14 mouse cellular contexts compared by ENCODE assay signal in the genomic region with DNA sequence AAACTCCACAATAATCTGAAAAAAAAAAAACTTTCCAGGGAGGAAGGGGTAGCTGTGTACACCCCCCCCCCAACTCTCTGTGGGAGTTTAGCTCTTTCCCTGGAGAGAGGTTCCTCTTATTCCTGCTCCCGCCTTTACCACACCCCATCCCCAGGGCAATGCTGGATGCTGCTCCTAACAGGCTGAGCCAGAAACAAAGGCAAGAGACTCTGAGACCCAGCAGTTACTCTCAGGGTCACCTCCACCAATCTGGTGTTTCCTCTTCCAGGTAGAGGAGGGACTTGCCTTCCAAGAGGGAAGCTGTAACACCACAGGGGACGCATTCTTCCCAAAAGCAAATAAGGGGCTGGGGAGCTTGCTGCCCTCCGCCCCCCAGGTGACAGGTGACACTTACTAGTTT. TPM values are rescaled to one million over a fixed set of nuclear protein-coding genes. Genes with fewer than 3 reads are reported as not detected.
DNase-seq lines count a peak whose midpoint lies in the region; ATAC-seq and TF ChIP-seq lines count a peak whose summit lies in the region.
"Had no signal": no experiment of that assay in that cellular context is flagged by ENCODE, and none has a peak within 500 bp of the region (broad histone marks: within the 10 kb centered on the region; RNA-seq: fewer than 3 reads in every experiment).

No protein-coding gene starts in this region.

- no peak for DNase-seq in kidney, postnatal 36 days
- peak; percentile 92 for DNase-seq in ES-CJ7 (ENCODE audit: low read depth, low spot score)
- no peak for DNase-seq in embryonic facial prominence, embryonic 10.5 days (ENCODE audit: low spot score)
- DNase-seq in hindbrain, postnatal 0 days (ENCODE audit: low spot score): no peak
- no peak for DNase-seq in ovary, postnatal 14 days (ENCODE audit: low spot score)
- no peak for DNase-seq in thymus, postnatal 10 days (ENCODE audit: low spot score in 2 of 2)
- DNase-seq: adrenal gland, postnatal 10 days; cerebellum, adult 11 months; kidney, adult 9 months had no signal

- peaks cover 30% of the 10 kb centered on the region for H3K36me3 ChIP-seq in kidney, embryonic 16.5 days (ENCODE audit: insufficient read depth, low read length)
- peaks cover 54% of the 10 kb centered on the region for H3K36me3 ChIP-seq in embryonic facial prominence, embryonic 10.5 days (replicated peaks)
- H3K36me3 ChIP-seq in hindbrain, postnatal 0 days (ENCODE audit: insufficient read depth, low read length): peaks cover 35% of the 10 kb centered on the region

- H3K9me3 ChIP-seq in kidney, embryonic 16.5 days (ENCODE audit: low read length): no peaks in the 10 kb centered on the region
- H3K9me3 ChIP-seq in embryonic facial prominence, embryonic 10.5 days: no peaks in the 10 kb centered on the region
- no peaks in the 10 kb centered on the region for H3K9me3 ChIP-seq in hindbrain, postnatal 0 days (ENCODE audit: low read length)
- H3K9me3 ChIP-seq: heart, embryonic 10.5 days had no signal

- no peak for ATAC-seq in kidney, embryonic 16.5 days (ENCODE audit: low FRiP score, low TSS enrichment)
- ATAC-seq in hindbrain, postnatal 0 days: no peak
- ATAC-seq in megakaryocyte, adult 5-6 weeks (ENCODE audit: poor library complexity, severe bottlenecking): no peak

- H3K4me1 ChIP-seq in kidney, embryonic 16.5 days (ENCODE audit: insufficient read depth, low read length): peaks cover 13% of the 10 kb centered on the region
- peaks cover 17% of the 10 kb centered on the region for H3K4me1 ChIP-seq in embryonic facial prominence, embryonic 10.5 days
- peaks cover 11% of the 10 kb centered on the region for H3K4me1 ChIP-seq in hindbrain, postnatal 0 days (ENCODE audit: insufficient read depth, low read length)

- TF ChIP-seq CTCF in hindbrain, postnatal 0 days (IDR thresholded peaks at IDR 0.05; ENCODE audit: low read depth): no peak

- no peak overlapping the region for H3K4me3 ChIP-seq in kidney, embryonic 16.5 days (ENCODE audit: low read length)
- peak overlapping the region; percentile 88; the same call in 1 of the 2 replicates for H3K4me3 ChIP-seq in embryonic facial prominence, embryonic 10.5 days
- H3K4me3 ChIP-seq in hindbrain, postnatal 0 days (ENCODE audit: low read length): no peak overlapping the region

- no peak overlapping the region for H3K4me2 ChIP-seq in kidney, embryonic 16.5 days (replicated peaks; ENCODE audit: low read depth, low read length)
- 0 out of 2 replicates have a peak overlapping the region, but pooled peaks have one; percentile 77 for H3K4me2 ChIP-seq in hindbrain, postnatal 0 days (ENCODE audit: low read depth, low read length)

- H3K27ac ChIP-seq in kidney, embryonic 16.5 days (ENCODE audit: low read length): no peak overlapping the region
- H3K27ac ChIP-seq in embryonic facial prominence, embryonic 10.5 days (replicated peaks): no peak overlapping the region
- H3K27ac ChIP-seq in hindbrain, postnatal 0 days: no peak overlapping the region
- H3K27ac ChIP-seq: heart, embryonic 10.5 days had no signal

- 80% methylated on average over 3 of the region's 3 CpGs for WGBS in kidney, embryonic 16.5 days
- WGBS in embryonic facial prominence, embryonic 10.5 days: 74% methylated on average over 3 of the region's 3 CpGs
- 76% methylated on average over 3 of the region's 3 CpGs for WGBS in hindbrain, postnatal 0 days

- H3K27me3 ChIP-seq in kidney, embryonic 16.5 days (ENCODE audit: insufficient read depth, low read length): no peaks in the 10 kb centered on the region
- no peaks in the 10 kb centered on the region for H3K27me3 ChIP-seq in embryonic facial prominence, embryonic 10.5 days (replicated peaks; ENCODE audit: low read depth, poor library complexity, severe bottlenecking)
- H3K27me3 ChIP-seq in hindbrain, postnatal 0 days (ENCODE audit: insufficient read depth, low read length): no peaks in the 10 kb centered on the region

- H3K9ac ChIP-seq in kidney, embryonic 16.5 days (replicated peaks; ENCODE audit: low read length): peak overlapping the region; percentile 35; the same call in 1 of the 2 replicates
- H3K9ac ChIP-seq in hindbrain, postnatal 0 days (replicated peaks; ENCODE audit: low read length): no peak overlapping the region

RNA-seq across cellular contexts. Expression of a gene that starts 2.2 kb away (rescaled TPM):
- 0.26 TPM in 1 of 2 replicates, not detected in the other for polyA plus RNA-seq in kidney, embryonic 16.5 days (2015; fragmentation: Nextera tagmentation; extraction: Ambion mirVana)
- not detected in 2 replicates for polyA plus RNA-seq in embryonic facial prominence, embryonic 10.5 days (2016; fragmentation: Nextera tagmentation; extraction: Ambion mirVana)
- total RNA-seq in hindbrain, postnatal 0 days (2014; rRNA removed): not detected in 2 replicates
- polyA plus RNA-seq in hindbrain, postnatal 0 days (2015; fragmentation: Nextera tagmentation; extraction: Ambion mirVana): 0.77 and 0.89 TPM in 2 replicates
- total RNA-seq in megakaryocyte, adult 5-6 weeks (2015): 0.33 TPM in 1 of 2 replicates, not detected in the other
- not detected in 2 replicates for total RNA-seq in megakaryocyte, adult 5-6 weeks (2017)
- total RNA-seq: adrenal gland, postnatal 10 days; megakaryocyte-erythroid progenitor cell, adult 5-6 weeks; MEL had no signal
- polyA plus RNA-seq: heart, embryonic 10.5 days had no signal

RNA-seq across cellular contexts. Expression of a gene that starts 6.4 kb away (rescaled TPM):
- 118 and 123 TPM in 2 replicates for polyA plus RNA-seq in kidney, embryonic 16.5 days (2015; fragmentation: Nextera tagmentation; extraction: Ambion mirVana)
- polyA plus RNA-seq in embryonic facial prominence, embryonic 10.5 days (2016; fragmentation: Nextera tagmentation; extraction: Ambion mirVana): 137 and 141 TPM in 2 replicates
- 174 and 178 TPM in 2 replicates for total RNA-seq in hindbrain, postnatal 0 days (2014; rRNA removed)
- polyA plus RNA-seq in hindbrain, postnatal 0 days (2015; fragmentation: Nextera tagmentation; extraction: Ambion mirVana): 117 and 119 TPM in 2 replicates
- 14.0 and 17.4 TPM in 2 replicates for total RNA-seq in megakaryocyte, adult 5-6 weeks (2015)
- 34.7 and 37.7 TPM in 2 replicates for total RNA-seq in megakaryocyte, adult 5-6 weeks (2017)

RNA-seq across cellular contexts. Expression of a gene that starts 16.5 kb away (rescaled TPM):
- 681 and 722 TPM in 2 replicates for polyA plus RNA-seq in kidney, embryonic 16.5 days (2015; fragmentation: Nextera tagmentation; extraction: Ambion mirVana)
- polyA plus RNA-seq in embryonic facial prominence, embryonic 10.5 days (2016; fragmentation: Nextera tagmentation; extraction: Ambion mirVana): 515 and 522 TPM in 2 replicates
- 346 and 404 TPM in 2 replicates for total RNA-seq in hindbrain, postnatal 0 days (2014; rRNA removed)
- polyA plus RNA-seq in hindbrain, postnatal 0 days (2015; fragmentation: Nextera tagmentation; extraction: Ambion mirVana): 977 and 1,021 TPM in 2 replicates
- total RNA-seq in megakaryocyte, adult 5-6 weeks (2015): 370 and 491 TPM in 2 replicates
- total RNA-seq in megakaryocyte, adult 5-6 weeks (2017): 820 and 835 TPM in 2 replicates

RNA-seq across cellular contexts. Expression of a gene that starts 24.8 kb away (rescaled TPM):
- 1.2 and 1.8 TPM in 2 replicates for polyA plus RNA-seq in kidney, embryonic 16.5 days (2015; fragmentation: Nextera tagmentation; extraction: Ambion mirVana)
- polyA plus RNA-seq in embryonic facial prominence, embryonic 10.5 days (2016; fragmentation: Nextera tagmentation; extraction: Ambion mirVana): 0.57 and 0.65 TPM in 2 replicates
- not detected in 2 replicates for total RNA-seq in hindbrain, postnatal 0 days (2014; rRNA removed)
- 0.21 and 0.41 TPM in 2 replicates for polyA plus RNA-seq in hindbrain, postnatal 0 days (2015; fragmentation: Nextera tagmentation; extraction: Ambion mirVana)
- total RNA-seq in megakaryocyte, adult 5-6 weeks (2015): 0.62 TPM in 1 of 2 replicates, not detected in the other
- total RNA-seq in megakaryocyte, adult 5-6 weeks (2017): not detected in 2 replicates
- total RNA-seq: megakaryocyte-erythroid progenitor cell, adult 5-6 weeks had no signal

RNA-seq across cellular contexts. Expression of a gene that starts 53.8 kb away (rescaled TPM):
- 0.28 and 0.54 TPM in 2 replicates for polyA plus RNA-seq in kidney, embryonic 16.5 days (2015; fragmentation: Nextera tagmentation; extraction: Ambion mirVana)
- 0.24 and 0.31 TPM in 2 replicates for polyA plus RNA-seq in embryonic facial prominence, embryonic 10.5 days (2016; fragmentation: Nextera tagmentation; extraction: Ambion mirVana)
- total RNA-seq in hindbrain, postnatal 0 days (2014; rRNA removed): 1.6 and 6.3 TPM in 2 replicates
- polyA plus RNA-seq in hindbrain, postnatal 0 days (2015; fragmentation: Nextera tagmentation; extraction: Ambion mirVana): 2.1 and 2.7 TPM in 2 replicates
- total RNA-seq in megakaryocyte, adult 5-6 weeks (2015): 0.71 and 1.7 TPM in 2 replicates
- total RNA-seq in megakaryocyte, adult 5-6 weeks (2017): 0.77 and 1.5 TPM in 2 replicates
- total RNA-seq: MEL had no signal
